Mouse (Mus musculus) frontal cortex, postnatal 14 days (tissue): ENCODE measurements around the gene Fhod1.

Experiments
- DNase-seq, 2 experiments: peaks; one replicate each; pipeline ENCODE4 v3.0.0; 2022; ENCODE audit warnings: low spot score in 2 of 2

Gene Fhod1

GRCm38 (mm10) chr8:105317941-105318340, 29.8 kb downstream of the Fhod1 start:
- DNase-seq: no peak

GRCm38 (mm10) chr8:105315073-105315769, 32.5 kb downstream of the Fhod1 start:
- no peak for DNase-seq

- DNase-seq: no peak
Observed at GRCm38 (mm10) chr8:105313622-105314402, 33.9 kb downstream of the Fhod1 start.

- no peak for DNase-seq
Observed at GRCm38 (mm10) chr8:105312891-105313481, 34.8 kb downstream of the Fhod1 start.

- DNase-seq: no peak
Observed at GRCm38 (mm10) chr8:105311718-105312117, 36.0 kb downstream of the Fhod1 start.

GRCm38 (mm10) chr8:105310118-105310517, 37.6 kb downstream of the Fhod1 start:
- DNase-seq: no peak

GRCm38 (mm10) chr8:105309142-105309847, 38.5 kb downstream of the Fhod1 start:
- DNase-seq: no peak

GRCm38 (mm10) chr8:105308428-105308827, 39.3 kb downstream of the Fhod1 start:
- DNase-seq: no peak

GRCm38 (mm10) chr8:105307670-105308069, 40.1 kb downstream of the Fhod1 start:
- no peak for DNase-seq

GRCm38 (mm10) chr8:105306146-105306691, 41.5 kb downstream of the Fhod1 start:
- no peak for DNase-seq

GRCm38 (mm10) chr8:105305211-105306145, 42.3 kb downstream of the Fhod1 start, which contains the start of gene Elmo3:
Elmo3 (plus strand) TSS chr8:105305601.
- peak in 1 of 2 experiments; percentile 46 for DNase-seq

- DNase-seq: no peak
Observed at GRCm38 (mm10) chr8:105304325-105305210, 43.2 kb downstream of the Fhod1 start.

- DNase-seq: no peak
Observed at GRCm38 (mm10) chr8:105303874-105304273, 43.9 kb downstream of the Fhod1 start.

GRCm38 (mm10) chr8:105303396-105303795, 44.4 kb downstream of the Fhod1 start:
- no peak for DNase-seq

GRCm38 (mm10) chr8:105299962-105300361, 47.8 kb downstream of the Fhod1 start:
- no peak for DNase-seq

- no peak for DNase-seq
Observed at GRCm38 (mm10) chr8:105298351-105299252, 49.2 kb downstream of the Fhod1 start.

GRCm38 (mm10) chr8:105297511-105298192, 50.1 kb downstream of the Fhod1 start, which contains the start of gene E2f4:
E2f4 (plus strand) TSS chr8:105297663.
- peak; percentile 81 to 91 for DNase-seq
